Mouse (Mus musculus): ENCODE data around the gene Smim8.

The Smim8 gene

GRCm38 (mm10) chr4:34719421-34719820, 58.8 kb downstream of the Smim8 start:
- DNase-seq (ENCODE audit: low spot score) = no peak
